In genomic region chr1:180777289-180777659, GRCm38 (mm10) we compare ENCODE assay signal across 8 mouse cellular contexts. TPM values are rescaled to one million over a fixed set of nuclear protein-coding genes. Genes with fewer than 3 reads are reported as not detected.
DNase-seq lines count a peak whose midpoint lies in the region; ATAC-seq and TF ChIP-seq lines count a peak whose summit lies in the region.

No protein-coding gene starts in this region.

- peak overlapping the region; percentile 56 for H3K4me3 ChIP-seq in kidney, embryonic 14.5 days (ENCODE audit: low read length)
- peak overlapping the region; percentile 65 for H3K4me3 ChIP-seq in hindbrain, postnatal 0 days (ENCODE audit: low read length)
- H3K4me3 ChIP-seq in midbrain, embryonic 15.5 days: peak overlapping the region; percentile 74

- ATAC-seq in kidney, embryonic 14.5 days (ENCODE audit: low FRiP score, low TSS enrichment): no peak
- ATAC-seq in common myeloid progenitor, adult 5-6 weeks (replicated peaks; ENCODE audit: low read depth, poor library complexity, severe bottlenecking): peak; percentile 24
- ATAC-seq in hindbrain, postnatal 0 days: peak; percentile 25
- ATAC-seq in midbrain, embryonic 15.5 days (replicated peaks): peak; percentile 48; the same call in 1 of the 2 replicates

- peak overlapping the region; percentile 96 for H3K27ac ChIP-seq in kidney, embryonic 14.5 days (ENCODE audit: low read depth, low read length)
- H3K27ac ChIP-seq in hindbrain, postnatal 0 days: peak overlapping the region; percentile 93; the same call in 1 of the 2 replicates
- H3K27ac ChIP-seq in midbrain, embryonic 15.5 days: peak overlapping the region; percentile 87

- no peak for DNase-seq in kidney, adult 9 months
- no peak for DNase-seq in hindbrain, postnatal 0 days (ENCODE audit: low spot score)
- DNase-seq in embryo, embryonic 11 days: no peak
- no peak for DNase-seq in thymus, adult 18-20 months
- DNase-seq in kidney, postnatal 4 days: no peak

- H3K36me3 ChIP-seq in kidney, embryonic 14.5 days (ENCODE audit: control insufficient read depth, insufficient read depth, low read length): no peaks in the 10 kb centered on the region
- H3K36me3 ChIP-seq in hindbrain, postnatal 0 days (ENCODE audit: insufficient read depth, low read length): no peaks in the 10 kb centered on the region
- H3K36me3 ChIP-seq in midbrain, embryonic 15.5 days (replicated peaks): no peaks in the 10 kb centered on the region

- WGBS in kidney, embryonic 14.5 days: under 1% methylated on average over 10 of the region's 10 CpGs
- 8% methylated on average over 10 of the region's 10 CpGs for WGBS in hindbrain, postnatal 0 days
- 9% methylated on average over 10 of the region's 10 CpGs for WGBS in midbrain, embryonic 15.5 days

- H3K4me1 ChIP-seq in kidney, embryonic 14.5 days (ENCODE audit: control insufficient read depth, insufficient read depth, low read length): peaks cover 10% of the 10 kb centered on the region
- H3K4me1 ChIP-seq in hindbrain, postnatal 0 days (ENCODE audit: insufficient read depth, low read length): no peaks in the 10 kb centered on the region
- peaks cover 28% of the 10 kb centered on the region for H3K4me1 ChIP-seq in midbrain, embryonic 15.5 days

- no peaks in the 10 kb centered on the region for H3K27me3 ChIP-seq in kidney, embryonic 14.5 days (ENCODE audit: control insufficient read depth, insufficient read depth, low read length)
- no peaks in the 10 kb centered on the region for H3K27me3 ChIP-seq in hindbrain, postnatal 0 days (ENCODE audit: insufficient read depth, low read length)
- 0 out of 2 replicates have a peak, but pooled peaks cover 4% of the 10 kb centered on the region for H3K27me3 ChIP-seq in midbrain, embryonic 15.5 days (replicated peaks)

- no peak for TF ChIP-seq CTCF in hindbrain, postnatal 0 days (IDR thresholded peaks at IDR 0.05; ENCODE audit: low read depth)

- peak overlapping the region; percentile 70; the same call in 1 of the 2 replicates for H3K9ac ChIP-seq in kidney, embryonic 14.5 days (ENCODE audit: low read depth, low read length)
- peak overlapping the region; percentile 86 for H3K9ac ChIP-seq in hindbrain, postnatal 0 days (replicated peaks; ENCODE audit: low read length)
- H3K9ac ChIP-seq in midbrain, embryonic 15.5 days: peak overlapping the region; percentile 69

- no peaks in the 10 kb centered on the region for H3K9me3 ChIP-seq in kidney, embryonic 14.5 days (ENCODE audit: control insufficient read depth, low read length)
- no peaks in the 10 kb centered on the region for H3K9me3 ChIP-seq in hindbrain, postnatal 0 days (ENCODE audit: low read length)
- H3K9me3 ChIP-seq in midbrain, embryonic 15.5 days: no peaks in the 10 kb centered on the region

- peak overlapping the region; percentile 90 for H3K4me2 ChIP-seq in kidney, embryonic 14.5 days (replicated peaks; ENCODE audit: low read depth, low read length)
- H3K4me2 ChIP-seq in hindbrain, postnatal 0 days (ENCODE audit: low read depth, low read length): peak overlapping the region; percentile 99
- H3K4me2 ChIP-seq in midbrain, embryonic 15.5 days: peak overlapping the region; percentile 97

RNA-seq across cellular contexts. Expression of gene H3f3a, which starts 36.5 kb away (rescaled TPM):
- polyA plus RNA-seq in kidney, embryonic 14.5 days (2014; fragmentation: Nextera tagmentation; extraction: Ambion mirVana): 2,845 and 3,531 TPM in 2 replicates
- total RNA-seq in common myeloid progenitor, adult 5-6 weeks (2017): 1,892 and 2,280 TPM in 2 replicates
- total RNA-seq in hindbrain, postnatal 0 days (2014; rRNA removed): 1,143 and 1,334 TPM in 2 replicates
- 1,977 and 1,992 TPM in 2 replicates for polyA plus RNA-seq in hindbrain, postnatal 0 days (2015; fragmentation: Nextera tagmentation; extraction: Ambion mirVana)
- polyA plus RNA-seq in midbrain, embryonic 15.5 days (2015; fragmentation: Nextera tagmentation; extraction: Ambion mirVana): 3,070 and 3,123 TPM in 2 replicates

RNA-seq across cellular contexts. Expression of gene Acbd3, which starts 51.4 kb away (rescaled TPM):
- 18.8 and 28.0 TPM in 2 replicates for polyA plus RNA-seq in kidney, embryonic 14.5 days (2014; fragmentation: Nextera tagmentation; extraction: Ambion mirVana)
- 38.8 and 39.6 TPM in 2 replicates for total RNA-seq in common myeloid progenitor, adult 5-6 weeks (2017)
- total RNA-seq in hindbrain, postnatal 0 days (2014; rRNA removed): 28.3 and 32.6 TPM in 2 replicates
- 18.4 and 19.2 TPM in 2 replicates for polyA plus RNA-seq in hindbrain, postnatal 0 days (2015; fragmentation: Nextera tagmentation; extraction: Ambion mirVana)
- 23.9 and 25.8 TPM in 2 replicates for polyA plus RNA-seq in midbrain, embryonic 15.5 days (2015; fragmentation: Nextera tagmentation; extraction: Ambion mirVana)
